Mouse (Mus musculus) lung, adult 18-20 months (tissue): ENCODE measurements around the gene Scel.

Source experiments
- DNase-seq, 2 experiments: peaks; one replicate each; pipeline ENCODE4 v3.0.0; 2022; ENCODE audit warnings: mixed read lengths in 2 of 2

Scel gene

DNA sequence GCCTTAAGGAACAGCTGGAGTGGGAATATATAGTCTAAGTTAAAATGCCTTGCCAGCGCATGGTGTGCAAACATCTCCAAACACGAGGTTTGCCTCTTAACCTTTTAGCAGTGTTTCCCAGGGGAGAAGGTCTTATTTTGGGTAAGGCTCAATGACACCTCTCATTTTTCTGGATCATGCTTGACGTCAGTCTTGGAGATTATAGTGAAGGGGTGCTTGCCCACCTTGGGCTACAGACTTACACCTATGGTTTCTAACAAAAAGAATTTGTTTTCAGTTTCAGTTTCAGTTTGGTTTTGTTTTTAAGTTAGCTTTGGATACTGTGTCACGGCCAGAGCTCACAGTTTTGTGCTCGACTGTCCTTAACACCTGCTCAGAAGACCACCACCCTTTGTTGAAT, 140.7 kb downstream of the Scel start:
- no peak for DNase-seq

DNA sequence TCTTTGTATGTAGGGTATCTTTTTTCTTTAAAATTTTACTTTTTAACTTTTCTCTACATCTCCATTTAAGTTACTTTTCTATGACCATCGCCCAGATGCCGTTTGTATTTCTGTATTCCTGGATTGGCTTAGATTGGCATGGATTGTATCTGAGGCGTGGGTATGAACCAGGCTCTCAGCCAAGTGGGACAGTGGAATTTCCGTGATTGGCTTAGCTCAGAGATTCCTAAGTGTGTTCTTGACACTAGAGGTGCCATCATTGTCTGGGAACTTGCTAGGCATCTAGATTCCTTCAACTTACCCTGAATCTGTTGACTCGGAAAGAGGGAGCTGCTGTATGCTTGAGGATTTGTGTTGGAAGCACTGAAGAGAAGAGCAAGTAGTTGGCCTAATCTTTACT, 142.3 kb downstream of the Scel start:
- DNase-seq: no peak

GRCm38 (mm10) chr14:103657876-103658275, 144.7 kb downstream of the Scel start:
- DNase-seq: no peak
